Mouse (Mus musculus) heart, embryonic 11.5 days (tissue): ENCODE data around the gene Vmn2r45. TPM values are rescaled to one million over a fixed set of nuclear protein-coding genes. Genes with fewer than 3 reads are reported as not detected.
"Not testable (repeated sequence)": the region's sequence is repeated elsewhere in the genome, so short reads cannot be mapped to it uniquely, and the experiment has no call there.

Source experiments
- ATAC-seq: fragments of 200-750 bp; cut with Nextera tagmentation; replicated peaks from 2 replicates; pipeline ENCODE4 v1.8.0; 2017; ENCODE audit warnings: moderate library complexity; ENCODE audit not compliant: insufficient number of reproducible peaks, low FRiP score, low TSS enrichment
- H3K27ac ChIP-seq: fragments of 300-500 bp; sonication (generic); 2 replicates; pipeline ENCODE4 v1.5.1; 2014; ENCODE audit warnings: mild to moderate bottlenecking, low read depth, low read length
- H3K27me3 ChIP-seq: fragments of 300-500 bp; sonication (generic); 2 replicates; pipeline ENCODE4 v1.6.1; 2014; ENCODE audit warnings: mild to moderate bottlenecking, low read length, mixed read lengths; ENCODE audit not compliant: control insufficient read depth, insufficient read depth
- H3K36me3 ChIP-seq: fragments of 300-500 bp; sonication (generic); 2 replicates; pipeline ENCODE4 v1.6.1; 2014; ENCODE audit warnings: mild to moderate bottlenecking, low read length, moderate library complexity, mixed read lengths; ENCODE audit not compliant: control insufficient read depth, insufficient read depth
- H3K4me1 ChIP-seq: fragments of 300-500 bp; sonication (generic); 2 replicates; pipeline ENCODE4 v1.6.1; 2014; ENCODE audit warnings: low read length; ENCODE audit not compliant: control insufficient read depth, insufficient read depth
- H3K4me2 ChIP-seq: fragments of 300-500 bp; sonication (generic); 2 replicates; pipeline ENCODE4 v1.6.1; 2014; ENCODE audit warnings: mild to moderate bottlenecking, moderate library complexity
- H3K4me3 ChIP-seq: fragments of 300-500 bp; sonication (generic); 2 replicates; pipeline ENCODE4 v1.5.1; 2014; ENCODE audit warnings: low read depth, low read length
- H3K9ac ChIP-seq: fragments of 300-500 bp; sonication (generic); 2 replicates; pipeline ENCODE4 v1.6.1; 2014; ENCODE audit warnings: mild to moderate bottlenecking, low read depth, low read length, moderate library complexity
- H3K9me3 ChIP-seq: fragments of 300-500 bp; sonication (generic); replicated peaks from 2 replicates; pipeline ENCODE4 v1.6.1; 2016; ENCODE audit warnings: low read length; ENCODE audit not compliant: control insufficient read depth
- WGBS: fragments of 180-500 bp; shearing (Covaris S2); extraction: QIAGEN DNeasy Blood & Tissue Kit; methylation state at CpG from one replicate; pipeline ENCODE4 v1.1.7; 2014; ENCODE audit not compliant: insufficient replicate concordance; 5-methylcytosine and 5-hydroxymethylcytosine counted together
- polyA plus RNA-seq: library from polyadenylated mRNA; unstranded; fragments of >200 nt; fragmentation: Nextera tagmentation; extraction: Ambion mirVana; gene quantifications from 2 replicates; pipeline ENCODE4 v1.2.1, GENCODE M21; 2014

The Vmn2r45 gene
- not detected in 2 replicates for polyA plus RNA-seq

- H3K36me3 ChIP-seq, H3K27me3 ChIP-seq, H3K27ac ChIP-seq, H3K4me2 ChIP-seq, H3K9me3 ChIP-seq, H3K4me1 ChIP-seq, H3K4me3 ChIP-seq, H3K9ac ChIP-seq, ATAC-seq: not testable (repeated sequence)
- 63% methylated on average over 1 of the region's 2 CpGs for WGBS
These were observed at the start of gene Vmn2r45 for GRCm38 (mm10) chr7:8488975-8489374. Gene Vmn2r45, minus strand, starts transcription at chr7:8489075.

Other genes with a start within 250 kb of the Vmn2r45 start
- gene Vmn2r43, start 228.5 kb downstream of the Vmn2r45 start, polyA plus RNA-seq = not detected in 2 replicates
- not detected in 2 replicates for gene Vmn2r44, start 105.7 kb downstream of the Vmn2r45 start, polyA plus RNA-seq